Mouse (Mus musculus): Measurements from ENCODE around the gene Ccl17. TPM values are rescaled to one million over a fixed set of nuclear protein-coding genes. Genes with fewer than 3 reads are reported as not detected.
A peak's percentile ranks its signal among the peaks of the same experiment; 100 is the strongest.
"Not testable (repeated sequence)": the region's sequence is repeated elsewhere in the genome, so short reads cannot be mapped to it uniquely, and the experiment has no call there.

Ccl17 gene
- polyA plus RNA-seq, 1 experiment from 2014 or later: not detected

- Histone ChIP-seq H3K9ac (ENCODE audit: low read length) (no peak overlapping the region), H3K4me1 (replicated peaks; ENCODE audit: control insufficient read depth, insufficient read depth, low read length) (no peaks in the 10 kb centered on the region), H3K36me3 (ENCODE audit: control insufficient read depth, insufficient read depth, low read length) (peaks cover 5% of the 10 kb centered on the region), H3K27ac (ENCODE audit: low read depth, low read length) (no peak overlapping the region), H3K27me3 (ENCODE audit: control insufficient read depth, insufficient read depth, low read length) (no peaks in the 10 kb centered on the region), H3K4me2 (ENCODE audit: low read depth, low read length, severe bottlenecking) (no peak overlapping the region), H3K9me3 (ENCODE audit: control insufficient read depth, low read length) (no peaks in the 10 kb centered on the region), H3K4me3 (ENCODE audit: low read depth, low read length) (no peak overlapping the region)
- DNase-seq (ENCODE audit: low spot score) (no peak), ATAC-seq (replicated peaks; ENCODE audit: low FRiP score) (no peak)
- 85% methylated on average over 6 of the region's 6 CpGs for WGBS
These were observed 14.9 kb downstream of the Ccl17 start for GRCm38 (mm10) chr8:94825170-94825569.

DNA sequence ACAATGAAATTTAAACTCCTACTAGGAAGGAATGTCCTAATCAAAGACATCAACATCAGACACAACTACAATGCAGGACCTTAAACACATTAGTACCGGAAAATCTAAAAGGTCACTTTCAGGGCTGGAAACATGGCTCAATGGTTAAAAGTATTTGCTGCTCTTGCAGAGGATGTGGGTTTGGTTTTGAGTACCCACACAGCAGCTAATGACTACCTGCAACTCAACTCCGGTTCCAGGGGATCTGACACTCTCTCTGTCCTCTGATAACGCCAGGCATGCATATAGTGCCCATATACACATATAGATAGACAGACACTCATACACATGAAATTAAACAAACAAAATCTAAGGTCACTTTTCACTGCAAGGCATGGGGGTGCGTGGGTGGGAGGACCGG, 16.0 kb downstream of the Ccl17 start:
- no peaks in the 10 kb centered on the region for H3K4me1 ChIP-seq (replicated peaks; ENCODE audit: control insufficient read depth, insufficient read depth, low read length)
- no peak overlapping the region for H3K27ac ChIP-seq (ENCODE audit: low read depth, low read length)
- H3K4me3 ChIP-seq (ENCODE audit: low read depth, low read length): no peak overlapping the region
- H3K36me3 ChIP-seq (ENCODE audit: control insufficient read depth, insufficient read depth, low read length): peaks cover 12% of the 10 kb centered on the region
- H3K9ac ChIP-seq (ENCODE audit: low read length): no peak overlapping the region
- no peaks in the 10 kb centered on the region for H3K27me3 ChIP-seq (ENCODE audit: control insufficient read depth, insufficient read depth, low read length)
- WGBS: 89% methylated on average over 5 of the region's 5 CpGs
- DNase-seq (ENCODE audit: low spot score) (no peak), ATAC-seq (replicated peaks; ENCODE audit: low FRiP score) (no peak)
- no peaks in the 10 kb centered on the region for H3K9me3 ChIP-seq (ENCODE audit: control insufficient read depth, low read length)
- H3K4me2 ChIP-seq (ENCODE audit: low read depth, low read length, severe bottlenecking): no peak overlapping the region

DNA sequence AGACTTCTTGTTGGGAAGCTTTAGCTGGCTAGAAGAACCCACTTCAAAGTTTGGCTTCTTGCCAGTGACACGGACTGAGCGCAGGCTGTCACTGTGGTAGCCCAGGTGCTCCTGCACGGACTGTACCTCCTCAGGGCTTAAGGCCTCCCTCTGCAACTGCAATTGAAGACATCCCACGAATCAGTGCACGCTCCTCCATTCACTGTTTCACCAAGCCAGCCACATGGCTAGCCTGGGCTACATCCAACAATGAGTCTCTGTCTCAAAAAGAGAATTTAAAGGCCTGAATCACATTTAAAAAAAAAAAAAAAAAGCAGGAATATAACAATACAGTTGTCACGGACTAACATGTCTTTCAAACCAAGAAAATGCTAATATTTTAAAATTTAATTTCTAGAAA, 18.0 kb downstream of the Ccl17 start:
- H3K4me3 ChIP-seq (ENCODE audit: low read depth, low read length): no peak overlapping the region
- H3K36me3 ChIP-seq (ENCODE audit: control insufficient read depth, insufficient read depth, low read length): peaks cover 13% of the 10 kb centered on the region
- H3K4me1 ChIP-seq (replicated peaks; ENCODE audit: control insufficient read depth, insufficient read depth, low read length): no peaks in the 10 kb centered on the region
- H3K27me3 ChIP-seq (ENCODE audit: control insufficient read depth, insufficient read depth, low read length): no peaks in the 10 kb centered on the region
- 91% methylated on average over 6 of the region's 6 CpGs for WGBS
- H3K9me3 ChIP-seq (ENCODE audit: control insufficient read depth, low read length): no peaks in the 10 kb centered on the region
- H3K9ac ChIP-seq (ENCODE audit: low read length): no peak overlapping the region
- DNase-seq (ENCODE audit: low spot score): no peak
- no peak overlapping the region for H3K4me2 ChIP-seq (ENCODE audit: low read depth, low read length, severe bottlenecking)
- no peak for ATAC-seq (replicated peaks; ENCODE audit: low FRiP score)
- no peak overlapping the region for H3K27ac ChIP-seq (ENCODE audit: low read depth, low read length)

DNA sequence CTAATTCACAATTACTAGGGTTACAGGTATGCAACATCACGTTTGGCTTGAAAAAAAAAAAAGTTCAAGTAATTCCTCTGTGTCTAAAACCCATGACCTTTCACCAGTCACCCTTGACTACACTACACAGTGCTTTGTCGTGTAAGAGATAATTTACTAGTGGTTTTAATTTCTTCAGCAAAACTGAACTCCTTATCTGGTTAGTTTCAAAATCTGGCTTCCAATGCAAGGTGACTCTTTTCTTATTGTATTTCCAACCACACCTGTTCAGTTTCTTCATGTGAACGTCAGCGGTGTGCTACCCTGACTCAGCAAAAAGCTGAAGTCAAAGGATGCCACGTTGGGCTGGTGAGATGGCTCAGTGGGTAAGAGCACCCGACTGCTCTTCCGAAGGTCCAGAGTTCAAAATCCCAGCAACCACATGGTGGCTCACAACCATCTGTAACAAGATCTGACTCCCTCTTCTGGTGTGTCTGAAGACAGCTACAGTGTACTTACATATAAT, 23.7 kb downstream of the Ccl17 start:
- H3K9ac ChIP-seq (ENCODE audit: low read length); ATAC-seq (replicated peaks; ENCODE audit: low FRiP score); DNase-seq (ENCODE audit: low spot score); H3K27me3 ChIP-seq (ENCODE audit: control insufficient read depth, insufficient read depth, low read length); H3K4me1 ChIP-seq (replicated peaks; ENCODE audit: control insufficient read depth, insufficient read depth, low read length); H3K4me3 ChIP-seq (ENCODE audit: low read depth, low read length); H3K4me2 ChIP-seq (ENCODE audit: low read depth, low read length, severe bottlenecking); H3K9me3 ChIP-seq (ENCODE audit: control insufficient read depth, low read length); H3K27ac ChIP-seq (ENCODE audit: low read depth, low read length): not testable (repeated sequence)
- 87% methylated on average over 7 of the region's 7 CpGs for WGBS
- H3K36me3 ChIP-seq (ENCODE audit: control insufficient read depth, insufficient read depth, low read length): peaks cover 13% of the 10 kb centered on the region

- not testable (repeated sequence) for H3K27me3 ChIP-seq (ENCODE audit: control insufficient read depth, insufficient read depth, low read length); H3K9ac ChIP-seq (ENCODE audit: low read length); H3K9me3 ChIP-seq (ENCODE audit: control insufficient read depth, low read length); H3K4me3 ChIP-seq (ENCODE audit: low read depth, low read length); ATAC-seq (replicated peaks; ENCODE audit: low FRiP score); H3K4me2 ChIP-seq (ENCODE audit: low read depth, low read length, severe bottlenecking); H3K36me3 ChIP-seq (ENCODE audit: control insufficient read depth, insufficient read depth, low read length); H3K27ac ChIP-seq (ENCODE audit: low read depth, low read length); DNase-seq (ENCODE audit: low spot score); H3K4me1 ChIP-seq (replicated peaks; ENCODE audit: control insufficient read depth, insufficient read depth, low read length)
- WGBS: 98% methylated on average over 13 of the region's 13 CpGs
These were observed 25.5 kb downstream of the Ccl17 start for GRCm38 (mm10) chr8:94835751-94836150.

GRCm38 (mm10) chr8:94836456-94837240, 26.4 kb downstream of the Ccl17 start:
- DNase-seq (ENCODE audit: low spot score) (no peak), ATAC-seq (replicated peaks; ENCODE audit: low FRiP score) (no peak)
- no peak overlapping the region for H3K9ac ChIP-seq (ENCODE audit: low read length)
- peak overlapping the region; percentile 61 for H3K4me2 ChIP-seq (ENCODE audit: low read depth, low read length, severe bottlenecking)
- H3K36me3 ChIP-seq (ENCODE audit: control insufficient read depth, insufficient read depth, low read length): 0 out of 2 replicates have a peak, but pooled peaks cover under 1% of the 10 kb centered on the region
- 82% methylated on average over 11 of the region's 11 CpGs for WGBS
- peaks cover 4% of the 10 kb centered on the region; the same call in 1 of the 2 replicates for H3K4me1 ChIP-seq (replicated peaks; ENCODE audit: control insufficient read depth, insufficient read depth, low read length)
- H3K27ac ChIP-seq (ENCODE audit: low read depth, low read length): no peak overlapping the region
- H3K4me3 ChIP-seq (ENCODE audit: low read depth, low read length): peak overlapping the region; percentile 94; the same call in 1 of the 2 replicates
- no peaks in the 10 kb centered on the region for H3K9me3 ChIP-seq (ENCODE audit: control insufficient read depth, low read length)
- H3K27me3 ChIP-seq (ENCODE audit: control insufficient read depth, insufficient read depth, low read length): no peaks in the 10 kb centered on the region

- Histone ChIP-seq H3K4me3 (ENCODE audit: low read depth, low read length) (peak within 1 kb of the TSS; percentile 94), H3K4me2 (ENCODE audit: low read depth, low read length, severe bottlenecking) (peak within 1 kb of the TSS; percentile 61), H3K27me3 (ENCODE audit: control insufficient read depth, insufficient read depth, low read length) (no peaks in the 10 kb centered on the region), H3K36me3 (ENCODE audit: control insufficient read depth, insufficient read depth, low read length) (no peaks in the 10 kb centered on the region), H3K9me3 (ENCODE audit: control insufficient read depth, low read length) (no peaks in the 10 kb centered on the region), H3K9ac (ENCODE audit: low read length) (peak within 1 kb of the TSS; percentile 90), H3K4me1 (replicated peaks; ENCODE audit: control insufficient read depth, insufficient read depth, low read length) (peaks cover 4% of the 10 kb centered on the region; the same call in 1 of the 2 replicates), H3K27ac (ENCODE audit: low read depth, low read length) (peak within 1 kb of the TSS; percentile 71; the same call in 1 of the 2 replicates)
- peak; percentile 98 for DNase-seq (ENCODE audit: low spot score)
- under 1% methylated on average over 82 of the region's 82 CpGs for WGBS
- ATAC-seq (replicated peaks; ENCODE audit: low FRiP score): peak; percentile 98
These were observed 27.7 kb downstream of the Ccl17 start, which contains the start of the genes Coq9 and Ciapin1 for GRCm38 (mm10) chr8:94837662-94838574. Coq9 (plus strand) TSS chr8:94838321. Ciapin1 (minus strand) TSS chr8:94838358.

DNA sequence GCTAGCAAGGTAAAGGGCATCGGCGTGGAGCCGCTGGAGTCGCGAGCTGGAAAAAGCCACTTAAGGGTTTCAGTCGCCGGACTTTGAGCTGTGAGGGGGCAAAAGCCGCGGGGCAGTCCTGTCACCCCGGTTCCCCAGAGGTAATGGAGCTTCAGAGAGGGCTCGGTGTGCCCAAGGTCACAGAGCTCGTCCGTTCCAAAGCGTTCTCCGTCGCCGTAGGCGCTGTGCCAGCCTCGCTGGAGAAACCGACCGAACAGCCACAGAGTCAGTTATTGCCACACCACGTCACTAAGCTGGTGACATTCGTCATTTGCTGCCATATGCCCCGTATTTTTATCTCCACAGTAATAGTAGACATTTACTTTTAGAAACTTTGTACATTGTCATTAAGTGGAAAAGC, 28.3 kb downstream of the Ccl17 start:
- Histone ChIP-seq H3K4me1 (replicated peaks; ENCODE audit: control insufficient read depth, insufficient read depth, low read length) (peaks cover 4% of the 10 kb centered on the region; the same call in 1 of the 2 replicates), H3K27me3 (ENCODE audit: control insufficient read depth, insufficient read depth, low read length) (no peaks in the 10 kb centered on the region), H3K9me3 (ENCODE audit: control insufficient read depth, low read length) (no peaks in the 10 kb centered on the region), H3K36me3 (ENCODE audit: control insufficient read depth, insufficient read depth, low read length) (no peaks in the 10 kb centered on the region), H3K9ac (ENCODE audit: low read length) (peak overlapping the region; percentile 90), H3K27ac (ENCODE audit: low read depth, low read length) (peak overlapping the region; percentile 71; the same call in 1 of the 2 replicates), H3K4me2 (ENCODE audit: low read depth, low read length, severe bottlenecking) (peak overlapping the region; percentile 61), H3K4me3 (ENCODE audit: low read depth, low read length) (peak overlapping the region; percentile 94)
- DNase-seq (ENCODE audit: low spot score): no peak
- WGBS: under 1% methylated on average over 24 of the region's 24 CpGs
- peak; percentile 71 for ATAC-seq (replicated peaks; ENCODE audit: low FRiP score)
